16 mouse cellular contexts compared by ENCODE assay signal in genomic region chr14:40937052-40937451, GRCm38 (mm10). TPM values are rescaled to one million over a fixed set of nuclear protein-coding genes. Genes with fewer than 3 reads are reported as not detected.
DNase-seq lines count a peak whose midpoint lies in the region; ATAC-seq and TF ChIP-seq lines count a peak whose summit lies in the region.
"Had no signal": no experiment of that assay in that cellular context is flagged by ENCODE, and none has a peak within 500 bp of the region (broad histone marks: within the 10 kb centered on the region; RNA-seq: fewer than 3 reads in every experiment).

No protein-coding gene starts in this region.

- H3K4me3 ChIP-seq in kidney, embryonic 16.5 days (ENCODE audit: low read length): no peak overlapping the region
- no peak overlapping the region for H3K4me3 ChIP-seq in bone marrow, adult 2 months (replicated peaks; ENCODE audit: control insufficient read depth, low read depth, low read length)
- peak overlapping the region; percentile 82 for H3K4me3 ChIP-seq in megakaryocyte, embryonic 14.5 days (replicated peaks)
- H3K4me3 ChIP-seq in midbrain, postnatal 0 days (ENCODE audit: low read depth, low read length): no peak overlapping the region
- H3K4me3 ChIP-seq: forebrain, embryonic 15.5 days; hindbrain, embryonic 13.5 days; limb, embryonic 10.5 days had no signal

- no peak overlapping the region for H3K27ac ChIP-seq in kidney, embryonic 16.5 days (ENCODE audit: low read length)
- H3K27ac ChIP-seq in bone marrow, adult 2 months (ENCODE audit: control insufficient read depth, insufficient read depth, low read depth, low read length, poor library complexity): peak overlapping the region; percentile 1; the same call in 1 of the 2 replicates
- no peak overlapping the region for H3K27ac ChIP-seq in midbrain, postnatal 0 days (ENCODE audit: low read depth, low read length)
- H3K27ac ChIP-seq: forebrain, embryonic 15.5 days; hindbrain, embryonic 13.5 days; limb, embryonic 10.5 days had no signal

- H3K27me3 ChIP-seq in kidney, embryonic 16.5 days (ENCODE audit: insufficient read depth, low read length): no peaks in the 10 kb centered on the region
- H3K27me3 ChIP-seq in megakaryocyte, embryonic 14.5 days (replicated peaks): no peaks in the 10 kb centered on the region
- H3K27me3 ChIP-seq in midbrain, postnatal 0 days (ENCODE audit: insufficient read depth, low read length): no peaks in the 10 kb centered on the region
- H3K27me3 ChIP-seq: forebrain, embryonic 15.5 days; hindbrain, embryonic 13.5 days had no signal

- no peak overlapping the region for H3K4me2 ChIP-seq in kidney, embryonic 16.5 days (replicated peaks; ENCODE audit: low read depth, low read length)
- no peak overlapping the region for H3K4me2 ChIP-seq in midbrain, postnatal 0 days (ENCODE audit: low read depth, low read length, poor library complexity, severe bottlenecking)
- H3K4me2 ChIP-seq: forebrain, embryonic 15.5 days; hindbrain, embryonic 13.5 days had no signal

- H3K9me3 ChIP-seq in kidney, embryonic 16.5 days (ENCODE audit: low read length): no peaks in the 10 kb centered on the region
- no peaks in the 10 kb centered on the region for H3K9me3 ChIP-seq in megakaryocyte, embryonic 14.5 days
- H3K9me3 ChIP-seq in midbrain, postnatal 0 days (ENCODE audit: low read length): no peaks in the 10 kb centered on the region
- H3K9me3 ChIP-seq: forebrain, embryonic 15.5 days; hindbrain, embryonic 13.5 days; limb, embryonic 10.5 days had no signal

- ATAC-seq in kidney, embryonic 16.5 days (ENCODE audit: low FRiP score, low TSS enrichment): peak; percentile 46
- ATAC-seq in midbrain, postnatal 0 days (ENCODE audit: low FRiP score): no peak
- ATAC-seq: forebrain, embryonic 15.5 days had no signal

- no peaks in the 10 kb centered on the region for H3K36me3 ChIP-seq in kidney, embryonic 16.5 days (ENCODE audit: insufficient read depth, low read length)
- peaks cover 85% of the 10 kb centered on the region for H3K36me3 ChIP-seq in megakaryocyte, embryonic 14.5 days (replicated peaks; ENCODE audit: low read length)
- H3K36me3 ChIP-seq in midbrain, postnatal 0 days (ENCODE audit: insufficient read depth, low read length): no peaks in the 10 kb centered on the region
- H3K36me3 ChIP-seq: forebrain, embryonic 15.5 days had no signal

- H3K9ac ChIP-seq in kidney, embryonic 16.5 days (replicated peaks; ENCODE audit: low read length): no peak overlapping the region
- H3K9ac ChIP-seq in midbrain, postnatal 0 days (replicated peaks; ENCODE audit: low read length, poor library complexity, severe bottlenecking): no peak overlapping the region
- H3K9ac ChIP-seq: forebrain, embryonic 15.5 days; hindbrain, embryonic 13.5 days had no signal

- peak; percentile 14; the same call in 1 of the 2 replicates for TF ChIP-seq CTCF in bone marrow, adult 2 months (IDR thresholded peaks at IDR 0.05; ENCODE audit: control insufficient read depth, insufficient read depth, low read length)
- TF ChIP-seq CTCF in midbrain, postnatal 0 days (IDR thresholded peaks at IDR 0.05): no peak

- no peak for DNase-seq in kidney, adult 18-20 months
- peak; percentile 60 to 68 for DNase-seq in B cell, adult 2 months
- DNase-seq in adrenal gland, postnatal 14 days: no peak
- no peak for DNase-seq in midbrain, postnatal 0 days (ENCODE audit: low spot score)
- DNase-seq: adrenal gland, adult 8-10 months; gastrocnemius, postnatal 25 days; kidney, postnatal 14 days; layer of hippocampus, postnatal 36 days; lung, postnatal 36 days; retina, postnatal 1 day had no signal

- H3K4me1 ChIP-seq in kidney, embryonic 16.5 days (ENCODE audit: insufficient read depth, low read length): peaks cover 59% of the 10 kb centered on the region
- peaks cover 25% of the 10 kb centered on the region for H3K4me1 ChIP-seq in bone marrow, adult 2 months (ENCODE audit: control insufficient read depth, insufficient read depth, low read length)
- H3K4me1 ChIP-seq in megakaryocyte, embryonic 14.5 days: peaks cover 96% of the 10 kb centered on the region
- H3K4me1 ChIP-seq in midbrain, postnatal 0 days (ENCODE audit: insufficient read depth, low read length): no peaks in the 10 kb centered on the region
- H3K4me1 ChIP-seq: forebrain, embryonic 15.5 days had no signal

- WGBS in kidney, embryonic 16.5 days: 38% methylated on average over 4 of the region's 4 CpGs
- WGBS in bone marrow, adult 2 months: 3% methylated on average over 4 of the region's 4 CpGs
- WGBS in midbrain, postnatal 0 days: 39% methylated on average over 4 of the region's 4 CpGs

- TF ChIP-seq POLR2A in bone marrow, adult 2 months (IDR thresholded peaks at IDR 0.05; ENCODE audit: borderline replicate concordance, control insufficient read depth, low read depth, low read length): no peak

RNA-seq across cellular contexts. Expression of gene Tspan14, which starts 29.6 kb away (rescaled TPM):
- 138 and 144 TPM in 2 replicates for polyA plus RNA-seq in kidney, embryonic 16.5 days (2015; fragmentation: Nextera tagmentation; extraction: Ambion mirVana)
- polyA plus RNA-seq in bone marrow, adult 2 months (2011; ENCODE audit: insufficient read depth, insufficient read length, low replicate concordance, missing spikeins): 23.3 and 41.2 TPM in 2 replicates
- polyA plus RNA-seq in megakaryocyte, embryonic 14.5 days (2012; ENCODE audit: insufficient read depth, low replicate concordance): 20.9 and 22.8 TPM in 2 replicates
- 43.8 and 47.6 TPM in 2 replicates for total RNA-seq in adrenal gland, postnatal 14 days (2021)
- total RNA-seq in midbrain, postnatal 0 days (2014; rRNA removed): 31.2 and 31.8 TPM in 2 replicates
- polyA plus RNA-seq in midbrain, postnatal 0 days (2015; fragmentation: Nextera tagmentation; extraction: Ambion mirVana): 28.3 and 31.3 TPM in 2 replicates

RNA-seq across cellular contexts. Expression of gene Sh2d4b, which starts 44.0 kb away (rescaled TPM):
- 0.81 and 0.99 TPM in 2 replicates for polyA plus RNA-seq in kidney, embryonic 16.5 days (2015; fragmentation: Nextera tagmentation; extraction: Ambion mirVana)
- polyA plus RNA-seq in bone marrow, adult 2 months (2011; ENCODE audit: insufficient read depth, insufficient read length, low replicate concordance, missing spikeins): 3.5 and 6.5 TPM in 2 replicates
- polyA plus RNA-seq in megakaryocyte, embryonic 14.5 days (2012; ENCODE audit: insufficient read depth, low replicate concordance): 1.1 and 7.2 TPM in 2 replicates
- 1.4 and 3.0 TPM in 2 replicates for total RNA-seq in adrenal gland, postnatal 14 days (2021)
- 3.0 and 3.7 TPM in 2 replicates for total RNA-seq in midbrain, postnatal 0 days (2014; rRNA removed)
- 0.44 and 0.74 TPM in 2 replicates for polyA plus RNA-seq in midbrain, postnatal 0 days (2015; fragmentation: Nextera tagmentation; extraction: Ambion mirVana)

Comparison
In these comparisons a context has a peak if more than half of its experiments do, and no peak if none do; other contexts are left out.
1. DNase-seq: peak in B cell, adult 2 months (2 of 2); none in kidney, adult 18-20 months (single experiment), adrenal gland, postnatal 14 days (single experiment) and midbrain, postnatal 0 days (single experiment).